Mouse (Mus musculus) forebrain, embryonic 12.5 days (tissue): ENCODE results near the gene Trabd. TPM values are rescaled to one million over a fixed set of nuclear protein-coding genes. Genes with fewer than 3 reads are reported as not detected.
A peak's percentile ranks its signal among the peaks of the same experiment; 100 is the strongest.

ENCODE experiments used
- ATAC-seq: fragments of 200-750 bp; cut with Nextera tagmentation; 2 replicates; pipeline ENCODE4 v1.8.0; 2017; ENCODE audit warnings: moderate TSS enrichment; ENCODE audit not compliant: low FRiP score
- H3K27ac ChIP-seq: fragments of 300-500 bp; sonication (generic); 2 replicates; pipeline ENCODE4 v1.5.1; 2016; ENCODE audit warnings: mild to moderate bottlenecking
- H3K27me3 ChIP-seq: fragments of 300-500 bp; sonication (generic); 2 replicates; pipeline ENCODE4 v1.6.1; 2016; ENCODE audit warnings: mild to moderate bottlenecking
- H3K36me3 ChIP-seq: fragments of 300-500 bp; sonication (generic); replicated peaks from 2 replicates; pipeline ENCODE4 v1.6.1; 2016; ENCODE audit warnings: mild to moderate bottlenecking
- H3K4me1 ChIP-seq: fragments of 300-500 bp; sonication (generic); 2 replicates; pipeline ENCODE4 v1.6.1; 2016
- H3K4me2 ChIP-seq: fragments of 300-500 bp; sonication (generic); 2 replicates; pipeline ENCODE4 v1.6.1; 2016; ENCODE audit warnings: mild to moderate bottlenecking, moderate library complexity
- H3K4me3 ChIP-seq: fragments of 300-500 bp; sonication (generic); replicated peaks from 2 replicates; pipeline ENCODE4 v1.5.1; 2016; ENCODE audit warnings: mild to moderate bottlenecking
- H3K9ac ChIP-seq: fragments of 300-500 bp; sonication (generic); 2 replicates; pipeline ENCODE4 v1.6.1; 2016; ENCODE audit warnings: mild to moderate bottlenecking
- H3K9me3 ChIP-seq: fragments of 300-500 bp; sonication (generic); 2 replicates; pipeline ENCODE4 v1.6.1; 2016
- WGBS: fragments of 180-500 bp; shearing (Covaris S2); methylation state at CpG from one replicate; pipeline ENCODE4 v1.1.7; 2016; 5-methylcytosine and 5-hydroxymethylcytosine counted together
- polyA plus RNA-seq: library from polyadenylated mRNA; unstranded; fragments of >200 nt; fragmentation: Nextera tagmentation; extraction: Ambion mirVana; gene quantifications from 2 replicates; pipeline ENCODE4 v1.2.1, GENCODE M21; 2016

The Trabd gene
- 46.3 and 48.8 TPM in 2 replicates for polyA plus RNA-seq

- no peaks in the 10 kb centered on the region for H3K9me3 ChIP-seq
- peak within 1 kb of the TSS; percentile 88 for H3K4me3 ChIP-seq
- peak within 1 kb of the TSS; percentile 84 for H3K27ac ChIP-seq
- no peaks in the 10 kb centered on the region for H3K36me3 ChIP-seq
- peak within 1 kb of the TSS; percentile 75 for H3K4me2 ChIP-seq
- WGBS = 19% methylated on average over 11 of the region's 11 CpGs
- peaks cover 13% of the 10 kb centered on the region for H3K27me3 ChIP-seq
- ATAC-seq = no peak; the same call in 1 of the 2 replicates
- H3K4me1 ChIP-seq = peaks cover 38% of the 10 kb centered on the region
- peak within 1 kb of the TSS; percentile 81 for H3K9ac ChIP-seq
Observed at GRCm38 (mm10) chr15:89074613-89075477, at the start of gene Trabd. Gene Trabd (plus strand): TSS chr15:89075124.

GRCm38 (mm10) chr15:89044381-89044780 lies 30.5 kb upstream of the Trabd start:
- peaks cover 4% of the 10 kb centered on the region; the same call in 1 of the 2 replicates for H3K9me3 ChIP-seq
- no peaks in the 10 kb centered on the region for H3K4me1 ChIP-seq
- 73% methylated on average over 5 of the region's 5 CpGs for WGBS
- no peak for ATAC-seq
- no peak overlapping the region for H3K4me3 ChIP-seq
- H3K36me3 ChIP-seq = no peaks in the 10 kb centered on the region
- no peak overlapping the region for H3K27ac ChIP-seq
- H3K4me2 ChIP-seq = no peak overlapping the region
- H3K27me3 ChIP-seq = no peaks in the 10 kb centered on the region
- no peak overlapping the region for H3K9ac ChIP-seq

- Histone ChIP-seq H3K36me3 (no peaks in the 10 kb centered on the region), H3K9me3 (peaks cover 4% of the 10 kb centered on the region; the same call in 1 of the 2 replicates), H3K27me3 (0 out of 2 replicates have a peak, but pooled peaks cover 3% of the 10 kb centered on the region), H3K4me1 (no peaks in the 10 kb centered on the region), H3K27ac (no peak overlapping the region), H3K4me2 (no peak overlapping the region), H3K9ac (no peak overlapping the region), H3K4me3 (no peak overlapping the region)
- 80% methylated on average over 4 of the region's 4 CpGs for whole genome bisulfite sequencing
- no peak for ATAC-seq
Observed at GRCm38 (mm10) chr15:89046356-89046755, 28.6 kb upstream of the Trabd start.

- WGBS = 95% methylated on average over 7 of the region's 7 CpGs
- Histone ChIP-seq H3K36me3 (no peaks in the 10 kb centered on the region), H3K4me1 (peaks cover 5% of the 10 kb centered on the region), H3K27ac (no peak overlapping the region), H3K9me3 (no peaks in the 10 kb centered on the region), H3K4me3 (no peak overlapping the region), H3K27me3 (peaks cover 34% of the 10 kb centered on the region), H3K4me2 (no peak overlapping the region), H3K9ac (no peak overlapping the region)
- ATAC-seq = no peak
Observed at GRCm38 (mm10) chr15:89054666-89055065, 20.3 kb upstream of the Trabd start.

DNA sequence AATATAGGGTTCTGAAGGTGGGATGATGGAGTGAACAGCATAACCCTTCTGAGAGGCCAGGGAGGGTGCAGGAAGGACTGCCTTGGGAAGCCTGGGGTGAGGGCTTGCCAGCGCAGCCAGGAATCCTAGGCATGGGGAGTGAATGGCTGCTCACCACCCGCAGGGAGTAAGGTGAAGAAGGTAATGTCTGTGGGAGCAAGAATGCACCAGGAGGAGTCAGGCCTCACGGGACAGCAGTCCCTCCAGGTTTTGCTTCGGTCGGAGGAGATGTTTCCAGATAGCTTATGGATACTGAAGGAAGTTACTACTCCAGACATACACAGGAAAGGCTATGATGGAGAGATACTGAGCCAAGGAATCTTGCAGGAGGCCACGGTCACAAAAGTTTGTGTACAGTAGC lies 16.2 kb upstream of the Trabd start:
- H3K9ac ChIP-seq = 0 out of 2 replicates have a peak overlapping the region, but pooled peaks have one; percentile 80
- WGBS = 29% methylated on average over 6 of the region's 6 CpGs
- ATAC-seq = no peak
- no peak overlapping the region for H3K27ac ChIP-seq
- peak overlapping the region; percentile 84 for H3K4me3 ChIP-seq
- H3K36me3 ChIP-seq = no peaks in the 10 kb centered on the region
- H3K4me1 ChIP-seq = peaks cover 14% of the 10 kb centered on the region
- H3K9me3 ChIP-seq = no peaks in the 10 kb centered on the region
- H3K4me2 ChIP-seq = peak overlapping the region; percentile 93
- peaks cover 56% of the 10 kb centered on the region for H3K27me3 ChIP-seq

GRCm38 (mm10) chr15:89059161-89059931 lies 15.6 kb upstream of the Trabd start, which contains the start of gene Panx2:
Gene Panx2 (plus strand): TSS chr15:89059734.
- Histone ChIP-seq H3K9ac (peak within 1 kb of the TSS; percentile 80), H3K9me3 (no peaks in the 10 kb centered on the region), H3K27me3 (peaks cover 56% of the 10 kb centered on the region), H3K4me3 (peak within 1 kb of the TSS; percentile 84), H3K36me3 (no peaks in the 10 kb centered on the region), H3K4me2 (peak within 1 kb of the TSS; percentile 93), H3K4me1 (peaks cover 14% of the 10 kb centered on the region), H3K27ac (peak within 1 kb of the TSS; percentile 25; the same call in 1 of the 2 replicates)
- under 1% methylated on average over 50 of the region's 57 CpGs for WGBS
- ATAC-seq = peak; percentile 44; the same call in 1 of the 2 replicates

GRCm38 (mm10) chr15:89060032-89060681 lies 14.8 kb upstream of the Trabd start:
- H3K4me3 ChIP-seq = peak overlapping the region; percentile 84
- H3K27me3 ChIP-seq = peaks cover 48% of the 10 kb centered on the region

GRCm38 (mm10) chr15:89060811-89061460 lies 14.0 kb upstream of the Trabd start:
- no peaks in the 10 kb centered on the region for H3K36me3 ChIP-seq
- H3K9me3 ChIP-seq = no peaks in the 10 kb centered on the region
- 85% methylated on average over 12 of the region's 12 CpGs for WGBS
- ATAC-seq = no peak
- peaks cover 48% of the 10 kb centered on the region for H3K27me3 ChIP-seq
- no peak overlapping the region for H3K27ac ChIP-seq
- H3K4me1 ChIP-seq = peaks cover 14% of the 10 kb centered on the region
- H3K4me3 ChIP-seq = peak overlapping the region; percentile 84
- H3K4me2 ChIP-seq = peak overlapping the region; percentile 93
- H3K9ac ChIP-seq = 0 out of 2 replicates have a peak overlapping the region, but pooled peaks have one; percentile 80

More at GRCm38 (mm10) chr15:89060032-89060681, 14.8 kb upstream of the Trabd start:
- H3K9ac ChIP-seq = peak overlapping the region; percentile 80
- WGBS = 1% methylated on average over 43 of the region's 48 CpGs
- H3K4me1 ChIP-seq = peaks cover 14% of the 10 kb centered on the region
- no peaks in the 10 kb centered on the region for H3K36me3 ChIP-seq
- H3K27ac ChIP-seq = peak overlapping the region; percentile 25; the same call in 1 of the 2 replicates
- peak; percentile 72 for ATAC-seq
- no peaks in the 10 kb centered on the region for H3K9me3 ChIP-seq
- H3K4me2 ChIP-seq = peak overlapping the region; percentile 93

DNA sequence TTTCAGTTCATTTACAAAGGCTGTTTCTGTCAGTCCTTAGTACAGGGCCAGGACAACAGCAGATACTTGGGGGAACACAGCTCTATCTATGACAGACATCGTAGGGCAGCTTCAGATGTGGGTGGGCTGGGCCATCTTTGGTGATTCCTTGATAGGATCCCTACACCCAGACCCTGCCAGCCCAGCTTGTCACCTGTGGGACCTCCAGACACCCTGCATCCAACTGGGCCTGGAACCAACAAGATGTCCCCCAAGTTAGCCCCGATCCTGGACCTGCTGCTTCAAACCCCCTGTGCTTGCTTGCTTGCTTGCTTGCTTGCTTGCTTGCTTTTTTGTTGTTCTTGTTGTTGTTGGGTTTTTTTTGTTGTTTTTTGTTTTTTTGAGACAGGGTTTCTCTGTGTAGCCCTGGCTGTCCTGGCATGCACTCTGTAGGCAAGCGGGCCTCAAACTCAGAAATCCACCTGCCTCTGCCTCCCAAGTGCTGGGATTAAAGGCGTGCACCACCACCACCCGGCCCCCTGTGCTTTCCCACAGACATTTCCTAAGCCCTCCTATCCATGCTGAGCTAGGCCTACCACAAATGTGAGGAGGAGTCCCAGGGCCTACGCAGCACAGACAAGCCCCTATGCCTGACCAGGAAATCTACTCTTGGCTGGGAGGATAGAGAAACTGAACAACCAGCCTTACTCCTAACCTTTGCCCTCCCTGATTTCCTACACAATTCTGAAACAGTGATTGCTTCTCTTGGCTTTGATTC lies 13.0 kb upstream of the Trabd start:
- Histone ChIP-seq H3K36me3 (no peaks in the 10 kb centered on the region), H3K9me3 (no peaks in the 10 kb centered on the region), H3K4me2 (no peak overlapping the region), H3K4me1 (peaks cover 14% of the 10 kb centered on the region), H3K27ac (no peak overlapping the region), H3K27me3 (peaks cover 58% of the 10 kb centered on the region), H3K4me3 (no peak overlapping the region), H3K9ac (no peak overlapping the region)
- WGBS = 87% methylated on average over 6 of the region's 6 CpGs
- no peak for ATAC-seq

- H3K4me2 ChIP-seq = no peak overlapping the region
- H3K36me3 ChIP-seq = no peaks in the 10 kb centered on the region
- ATAC-seq = no peak
- H3K4me3 ChIP-seq = no peak overlapping the region
- peaks cover 61% of the 10 kb centered on the region for H3K27me3 ChIP-seq
- H3K9ac ChIP-seq = no peak overlapping the region
- H3K27ac ChIP-seq = no peak overlapping the region
- no peaks in the 10 kb centered on the region for H3K9me3 ChIP-seq
- peaks cover 17% of the 10 kb centered on the region for H3K4me1 ChIP-seq
- WGBS = 93% methylated on average over 5 of the region's 5 CpGs
Observed at GRCm38 (mm10) chr15:89062518-89062910, 12.4 kb upstream of the Trabd start.

DNA sequence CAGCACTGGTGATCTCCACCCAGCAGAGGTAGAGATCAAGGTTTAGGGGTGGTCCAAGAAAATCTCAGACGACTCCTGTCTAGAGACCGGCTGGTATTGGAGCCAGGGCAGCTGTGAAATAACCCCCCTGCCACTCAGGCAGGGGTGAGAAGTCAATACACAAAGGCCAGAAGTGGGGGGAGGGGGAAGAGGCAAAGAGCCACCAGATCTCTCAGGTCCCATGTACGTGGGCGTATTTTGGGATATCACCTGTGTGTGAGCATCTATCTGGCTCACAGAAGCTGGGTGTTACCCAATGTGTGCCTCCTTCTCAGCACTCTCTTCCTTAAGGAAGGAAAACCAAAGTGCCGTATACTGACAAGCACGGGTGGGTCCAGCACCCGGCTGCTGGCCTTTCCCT lies 11.9 kb upstream of the Trabd start:
- no peak overlapping the region for H3K4me3 ChIP-seq
- H3K27me3 ChIP-seq = peaks cover 62% of the 10 kb centered on the region
- no peaks in the 10 kb centered on the region for H3K9me3 ChIP-seq
- no peak overlapping the region for H3K9ac ChIP-seq
- no peaks in the 10 kb centered on the region for H3K36me3 ChIP-seq
- WGBS = 81% methylated on average over 7 of the region's 7 CpGs
- no peak overlapping the region for H3K4me2 ChIP-seq
- peaks cover 18% of the 10 kb centered on the region for H3K4me1 ChIP-seq
- ATAC-seq = no peak
- no peak overlapping the region for H3K27ac ChIP-seq
